Mouse (Mus musculus) 3134 (cell line): ENCODE data around the gene Cfap70.

ENCODE experiments used
- DNase-seq: peaks from one replicate; pipeline ENCODE4 v3.0.0-alpha.2; 2011; ENCODE audit warnings: low spot score; ENCODE audit not compliant: insufficient read length; ENCODE audit errors: extremely low read depth

Cfap70 gene

GRCm38 (mm10) chr14:20428593-20428992 is 23.4 kb downstream of the Cfap70 start:
- DNase-seq, result no peak

- no peak for DNase-seq
These were observed 29.0 kb downstream of the Cfap70 start for GRCm38 (mm10) chr14:20423046-20423445.

- no peak for DNase-seq
These were observed 29.8 kb downstream of the Cfap70 start for GRCm38 (mm10) chr14:20422257-20422656.

- no peak for DNase-seq
These were observed 52.0 kb downstream of the Cfap70 start for GRCm38 (mm10) chr14:20400071-20400470.

GRCm38 (mm10) chr14:20398864-20399263 is 53.2 kb downstream of the Cfap70 start:
- DNase-seq, result peak; percentile 15

- no peak for DNase-seq
These were observed 54.8 kb downstream of the Cfap70 start for GRCm38 (mm10) chr14:20397220-20397619.

- DNase-seq, result peak; percentile 97
These were observed 58.7 kb downstream of the Cfap70 start, which contains the start of gene Mrps16 for GRCm38 (mm10) chr14:20393205-20393913. TSS of gene Mrps16 (minus strand) at chr14:20393634.

- no peak for DNase-seq
These were observed 59.7 kb downstream of the Cfap70 start for GRCm38 (mm10) chr14:20392326-20392725.

GRCm38 (mm10) chr14:20389446-20390079 is 62.5 kb downstream of the Cfap70 start:
- no peak for DNase-seq

GRCm38 (mm10) chr14:20388441-20389129 is 63.4 kb downstream of the Cfap70 start, which contains the start of gene Dnajc9:
TSS of gene Dnajc9 (minus strand) at chr14:20388910.
- DNase-seq, result peak; percentile 93

- DNase-seq, result no peak
These were observed 72.1 kb downstream of the Cfap70 start for GRCm38 (mm10) chr14:20379753-20380430.

GRCm38 (mm10) chr14:20379087-20379640 is 72.9 kb downstream of the Cfap70 start:
- no peak for DNase-seq

- no peak for DNase-seq
These were observed 73.5 kb downstream of the Cfap70 start for GRCm38 (mm10) chr14:20378313-20379061.

- DNase-seq, result no peak
These were observed 74.9 kb downstream of the Cfap70 start for GRCm38 (mm10) chr14:20377112-20377521.

GRCm38 (mm10) chr14:20371854-20372253 is 80.2 kb downstream of the Cfap70 start:
- no peak for DNase-seq

- DNase-seq, result no peak
These were observed 81.2 kb downstream of the Cfap70 start for GRCm38 (mm10) chr14:20370798-20371197.

GRCm38 (mm10) chr14:20368271-20368670 is 83.8 kb downstream of the Cfap70 start:
- DNase-seq, result no peak

GRCm38 (mm10) chr14:20363230-20363629 is 88.8 kb downstream of the Cfap70 start:
- DNase-seq, result no peak

GRCm38 (mm10) chr14:20347991-20348541 is 104.0 kb downstream of the Cfap70 start, which contains the start of the genes Ecd and Fam149b:
TSS of gene Ecd (minus strand) at chr14:20348121.
TSS of gene Fam149b (plus strand) at chr14:20348162.
- DNase-seq, result peak; percentile 87
